Mouse (Mus musculus): ENCODE data around the gene Aff3. TPM values are rescaled to one million over a fixed set of nuclear protein-coding genes. Genes with fewer than 3 reads are reported as not detected.

Aff3 gene
- polyA plus RNA-seq, 1 experiment from 2014 or later: 1.9 TPM

DNA sequence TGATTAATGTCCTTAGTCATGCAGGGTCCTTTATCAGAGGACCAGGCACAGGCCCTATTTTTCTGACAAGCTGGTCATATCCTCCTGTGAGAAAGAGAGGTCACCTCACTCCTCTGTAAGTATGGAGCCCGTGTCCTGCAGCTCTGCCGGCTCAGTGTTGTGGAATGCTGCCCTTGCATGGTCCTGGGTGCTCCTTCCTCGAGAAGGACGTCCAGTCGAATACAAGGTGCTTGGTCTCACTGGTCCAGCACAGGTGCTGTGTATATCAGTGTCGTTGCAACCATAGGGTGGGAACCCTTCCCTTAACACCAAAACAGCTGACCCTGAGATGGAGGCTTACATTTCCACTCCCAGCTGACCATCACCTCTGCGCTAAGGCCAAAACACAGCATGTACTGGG, 280.7 kb downstream of the Aff3 start:
- no peak for TF ChIP-seq CTCF (IDR thresholded peaks at IDR 0.05; ENCODE audit: low read depth)
- no peak for TF ChIP-seq EP300 (optimal IDR thresholded peaks at IDR 0.05)
- H3K4me1 ChIP-seq (replicated peaks; ENCODE audit: control insufficient read depth, insufficient read depth): no peaks in the 10 kb centered on the region
- no peak overlapping the region for H3K9ac ChIP-seq (ENCODE audit: low read length)
- H3K9me3 ChIP-seq (ENCODE audit: control insufficient read depth, low read length): no peaks in the 10 kb centered on the region
- ATAC-seq (ENCODE audit: low FRiP score, low TSS enrichment) (no peak), DNase-seq (ENCODE audit: low spot score) (no peak)
- no peak overlapping the region for H3K4me3 ChIP-seq (ENCODE audit: low read depth, low read length)
- no peak overlapping the region for H3K4me2 ChIP-seq (replicated peaks; ENCODE audit: low read depth)
- no peaks in the 10 kb centered on the region for H3K27me3 ChIP-seq (ENCODE audit: control insufficient read depth, insufficient read depth, low read length)
- WGBS: 86% methylated on average over 7 of the region's 7 CpGs
- no peaks in the 10 kb centered on the region for H3K36me3 ChIP-seq (ENCODE audit: control insufficient read depth, insufficient read depth, low read length)
- H3K27ac ChIP-seq (replicated peaks): no peak overlapping the region

DNA sequence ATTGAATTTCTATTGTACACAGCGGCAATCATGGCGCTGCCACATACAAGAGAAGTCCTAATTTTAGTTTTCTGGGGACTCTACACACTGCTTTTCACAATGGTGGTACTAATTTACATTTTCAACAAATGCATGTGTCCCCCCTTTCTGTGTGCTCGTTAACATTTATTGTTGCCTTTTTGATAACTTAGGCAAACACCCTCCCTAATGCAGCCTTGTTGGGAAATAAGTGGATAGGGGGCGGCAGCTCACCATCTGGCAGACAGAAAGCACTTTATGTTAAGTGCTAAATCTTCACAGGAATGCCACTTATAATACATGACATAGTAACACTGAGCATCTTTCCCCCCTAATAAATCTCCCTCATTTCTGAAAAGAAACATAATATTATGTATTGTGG, 282.1 kb downstream of the Aff3 start:
- Histone ChIP-seq H3K4me3 (ENCODE audit: low read depth, low read length) (no peak overlapping the region), H3K27me3 (ENCODE audit: control insufficient read depth, insufficient read depth, low read length) (no peaks in the 10 kb centered on the region), H3K4me1 (replicated peaks; ENCODE audit: control insufficient read depth, insufficient read depth) (no peaks in the 10 kb centered on the region), H3K9ac (ENCODE audit: low read length) (no peak overlapping the region), H3K9me3 (ENCODE audit: control insufficient read depth, low read length) (no peaks in the 10 kb centered on the region), H3K27ac (replicated peaks) (no peak overlapping the region), H3K36me3 (ENCODE audit: control insufficient read depth, insufficient read depth, low read length) (no peaks in the 10 kb centered on the region), H3K4me2 (replicated peaks; ENCODE audit: low read depth) (no peak overlapping the region)
- WGBS: 79% methylated on average over 4 of the region's 4 CpGs
- DNase-seq (ENCODE audit: low spot score): no peak
- TF ChIP-seq CTCF (IDR thresholded peaks at IDR 0.05; ENCODE audit: low read depth) (0 out of 2 replicates have a peak, but pooled peaks have one; percentile 4), EP300 (optimal IDR thresholded peaks at IDR 0.05) (no peak)
- ATAC-seq (ENCODE audit: low FRiP score, low TSS enrichment): no peak

GRCm38 (mm10) chr1:38377930-38378329, 286.8 kb downstream of the Aff3 start:
- H3K9ac ChIP-seq (ENCODE audit: low read length): no peak overlapping the region
- H3K36me3 ChIP-seq (ENCODE audit: control insufficient read depth, insufficient read depth, low read length): no peaks in the 10 kb centered on the region
- no peak for TF ChIP-seq EP300 (optimal IDR thresholded peaks at IDR 0.05)
- no peak for TF ChIP-seq CTCF (IDR thresholded peaks at IDR 0.05; ENCODE audit: low read depth)
- H3K9me3 ChIP-seq (ENCODE audit: control insufficient read depth, low read length): no peaks in the 10 kb centered on the region
- H3K4me1 ChIP-seq (replicated peaks; ENCODE audit: control insufficient read depth, insufficient read depth): no peaks in the 10 kb centered on the region
- no peak overlapping the region for H3K27ac ChIP-seq (replicated peaks)
- DNase-seq (ENCODE audit: low spot score): no peak
- WGBS: 67% methylated on average over 3 of the region's 3 CpGs
- H3K4me3 ChIP-seq (ENCODE audit: low read depth, low read length): no peak overlapping the region
- H3K4me2 ChIP-seq (replicated peaks; ENCODE audit: low read depth): no peak overlapping the region
- no peak for ATAC-seq (ENCODE audit: low FRiP score, low TSS enrichment)
- H3K27me3 ChIP-seq (ENCODE audit: control insufficient read depth, insufficient read depth, low read length): no peaks in the 10 kb centered on the region

DNA sequence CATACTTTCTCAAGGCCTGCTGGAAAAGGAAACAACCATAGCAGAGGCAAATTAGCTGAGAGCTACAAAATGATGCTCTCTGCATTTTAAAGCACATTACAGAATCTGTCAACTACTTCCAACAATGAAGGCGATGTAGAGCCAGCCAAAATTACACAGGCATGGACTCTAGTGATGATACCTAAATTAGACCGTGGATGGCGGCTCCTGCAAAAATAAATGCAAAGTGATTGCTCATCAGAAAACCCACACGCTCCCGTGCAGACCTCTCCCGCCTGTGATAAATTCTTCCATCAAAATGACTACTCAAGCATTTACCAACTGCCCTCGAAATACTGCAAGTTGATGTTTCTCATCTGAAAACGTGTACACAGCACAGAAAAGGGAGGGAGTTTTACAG, 295.6 kb downstream of the Aff3 start:
- Histone ChIP-seq H3K4me2 (replicated peaks; ENCODE audit: low read depth) (no peak overlapping the region), H3K9me3 (ENCODE audit: control insufficient read depth, low read length) (no peaks in the 10 kb centered on the region), H3K27me3 (ENCODE audit: control insufficient read depth, insufficient read depth, low read length) (no peaks in the 10 kb centered on the region), H3K36me3 (ENCODE audit: control insufficient read depth, insufficient read depth, low read length) (no peaks in the 10 kb centered on the region), H3K9ac (ENCODE audit: low read length) (no peak overlapping the region), H3K4me1 (replicated peaks; ENCODE audit: control insufficient read depth, insufficient read depth) (no peaks in the 10 kb centered on the region), H3K27ac (replicated peaks) (no peak overlapping the region), H3K4me3 (ENCODE audit: low read depth, low read length) (no peak overlapping the region)
- TF ChIP-seq EP300 (optimal IDR thresholded peaks at IDR 0.05) (no peak), CTCF (IDR thresholded peaks at IDR 0.05; ENCODE audit: low read depth) (no peak)
- DNase-seq (ENCODE audit: low spot score) (no peak), ATAC-seq (ENCODE audit: low FRiP score, low TSS enrichment) (no peak)
- WGBS: 80% methylated on average over 8 of the region's 8 CpGs

DNA sequence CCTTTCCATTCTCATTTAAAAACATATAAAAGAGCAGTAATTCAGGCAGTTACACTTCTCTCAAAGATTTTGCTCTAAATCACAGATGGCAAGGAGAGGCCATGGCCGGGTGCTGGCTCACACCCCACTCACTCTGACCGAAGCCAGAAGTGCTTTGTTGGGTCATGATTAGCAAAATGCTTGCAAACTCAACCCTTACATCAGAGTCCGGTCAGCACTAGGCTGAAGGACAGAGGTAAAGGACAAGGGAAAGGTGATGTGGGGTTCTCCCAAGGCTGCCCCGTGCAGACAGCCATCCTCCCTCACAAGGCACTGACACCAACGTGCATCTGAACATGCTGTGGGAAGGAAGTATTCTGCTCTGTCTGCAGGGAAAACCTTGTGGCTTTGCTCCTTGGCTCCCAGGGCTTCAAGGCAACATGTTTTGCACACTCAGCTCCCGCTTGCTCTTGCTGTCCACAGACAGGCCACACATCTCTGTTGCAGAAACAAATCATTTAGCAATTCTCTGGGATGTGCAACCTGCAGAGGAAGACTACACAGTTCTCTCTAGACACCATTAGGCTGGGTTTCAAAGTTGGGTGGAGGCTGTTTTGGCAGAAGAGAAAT, 296.6 kb downstream of the Aff3 start:
- TF ChIP-seq CTCF (IDR thresholded peaks at IDR 0.05; ENCODE audit: low read depth) (no peak), EP300 (optimal IDR thresholded peaks at IDR 0.05) (no peak)
- WGBS: 75% methylated on average over 6 of the region's 6 CpGs
- Histone ChIP-seq H3K4me3 (ENCODE audit: low read depth, low read length) (no peak overlapping the region), H3K4me1 (replicated peaks; ENCODE audit: control insufficient read depth, insufficient read depth) (no peaks in the 10 kb centered on the region), H3K9ac (ENCODE audit: low read length) (no peak overlapping the region), H3K27ac (replicated peaks) (no peak overlapping the region), H3K36me3 (ENCODE audit: control insufficient read depth, insufficient read depth, low read length) (no peaks in the 10 kb centered on the region), H3K9me3 (ENCODE audit: control insufficient read depth, low read length) (no peaks in the 10 kb centered on the region), H3K4me2 (replicated peaks; ENCODE audit: low read depth) (no peak overlapping the region), H3K27me3 (ENCODE audit: control insufficient read depth, insufficient read depth, low read length) (no peaks in the 10 kb centered on the region)
- DNase-seq (ENCODE audit: low spot score) (no peak), ATAC-seq (ENCODE audit: low FRiP score, low TSS enrichment) (no peak)

DNA sequence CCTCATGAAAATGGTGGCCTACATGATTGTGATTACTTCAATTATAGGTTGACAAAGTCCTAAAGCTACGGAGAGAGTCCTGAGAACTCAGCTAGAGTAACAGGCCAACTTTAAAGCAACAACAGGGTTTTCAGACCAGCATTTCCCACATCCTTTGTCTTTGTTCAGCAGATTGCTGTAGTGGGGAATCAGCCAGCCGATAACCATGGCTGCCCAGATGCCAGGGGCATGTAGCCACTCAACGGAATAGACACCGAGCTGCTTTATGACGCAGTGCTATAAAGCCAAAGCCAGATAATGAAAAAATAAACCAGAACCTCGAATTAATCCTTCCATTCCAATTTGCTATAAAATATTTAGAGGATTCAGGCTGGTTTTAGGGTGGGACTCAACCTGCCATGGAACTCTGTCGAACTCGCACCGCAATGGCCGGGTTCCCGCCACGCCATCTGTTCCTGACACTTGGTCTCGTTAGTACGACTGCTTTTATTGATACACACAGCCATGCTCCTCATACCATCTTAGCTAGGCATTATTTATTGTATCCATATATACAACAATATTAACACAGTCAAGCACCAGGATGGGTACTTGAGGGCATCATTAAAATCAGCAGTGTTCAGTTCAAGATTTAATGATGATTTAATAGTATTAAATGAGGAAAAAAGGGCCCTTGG, 297.2 kb downstream of the Aff3 start:
- no peak overlapping the region for H3K4me2 ChIP-seq (replicated peaks; ENCODE audit: low read depth)
- H3K4me3 ChIP-seq (ENCODE audit: low read depth, low read length): no peak overlapping the region
- whole genome bisulfite sequencing: 96% methylated on average over 14 of the region's 14 CpGs
- TF ChIP-seq EP300 (optimal IDR thresholded peaks at IDR 0.05): no peak
- TF ChIP-seq CTCF (IDR thresholded peaks at IDR 0.05; ENCODE audit: low read depth): no peak
- H3K9me3 ChIP-seq (ENCODE audit: control insufficient read depth, low read length): no peaks in the 10 kb centered on the region
- no peaks in the 10 kb centered on the region for H3K36me3 ChIP-seq (ENCODE audit: control insufficient read depth, insufficient read depth, low read length)
- ATAC-seq (ENCODE audit: low FRiP score, low TSS enrichment) (no peak), DNase-seq (ENCODE audit: low spot score) (no peak)
- no peak overlapping the region for H3K27ac ChIP-seq (replicated peaks)
- H3K4me1 ChIP-seq (replicated peaks; ENCODE audit: control insufficient read depth, insufficient read depth): no peaks in the 10 kb centered on the region
- H3K9ac ChIP-seq (ENCODE audit: low read length): no peak overlapping the region
- no peaks in the 10 kb centered on the region for H3K27me3 ChIP-seq (ENCODE audit: control insufficient read depth, insufficient read depth, low read length)

Measured in stomach, postnatal 0 days (tissue).